Mouse (Mus musculus) heart, postnatal 0 days (tissue): ENCODE data around the gene Lpp.

Experiments
- CTCF ChIP-seq: IDR thresholded peaks from 2 replicates; pipeline ENCODE4 v1.5.1; 2016; ENCODE audit warnings: antibody characterized with exemption, control low read depth, low read depth
- EP300 ChIP-seq: IDR thresholded peaks from 2 replicates; pipeline ENCODE4 v1.6.1; 2016; ENCODE audit warnings: antibody characterized with exemption, low read depth

DNA sequence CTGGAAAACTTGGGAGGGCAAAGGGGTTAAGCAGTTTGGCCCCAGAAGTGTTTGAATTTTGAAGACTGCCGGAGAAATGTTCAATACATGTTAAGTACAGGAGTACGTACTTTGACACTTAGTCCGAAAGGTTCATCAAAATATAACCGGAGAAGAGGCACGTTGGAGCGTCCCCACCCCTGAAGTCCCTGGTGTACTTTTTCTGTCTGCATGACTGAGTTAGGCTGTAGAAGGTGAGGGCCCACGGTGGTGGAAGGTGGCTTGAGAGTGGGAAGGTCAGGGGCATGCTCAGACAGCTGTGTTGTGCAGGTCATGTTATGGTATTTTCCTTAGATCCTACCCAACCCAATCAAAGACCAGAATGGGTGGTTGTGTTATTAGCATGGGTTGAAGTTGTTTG is 1.4 kb upstream of the Lpp start:
- no peak for TF ChIP-seq CTCF
- no peak for TF ChIP-seq EP300
